Mouse (Mus musculus) right cerebral cortex, adult 2 months (tissue): ENCODE measurements at regions not wholly inside any gene's neighbourhood (a gene's known extent, or its start where the extent isn't known, plus 50 kb on each side); places are given as distances from the start of the nearest gene placed in this dataset.
A peak's percentile ranks its signal among the peaks of the same experiment; 100 is the strongest.

Source experiments
- DNase-seq, 2 experiments: peaks; one replicate each; pipeline ENCODE4 v3.0.0; 2021 to 2022; ENCODE audit warnings: low spot score in 2 of 2

DNA sequence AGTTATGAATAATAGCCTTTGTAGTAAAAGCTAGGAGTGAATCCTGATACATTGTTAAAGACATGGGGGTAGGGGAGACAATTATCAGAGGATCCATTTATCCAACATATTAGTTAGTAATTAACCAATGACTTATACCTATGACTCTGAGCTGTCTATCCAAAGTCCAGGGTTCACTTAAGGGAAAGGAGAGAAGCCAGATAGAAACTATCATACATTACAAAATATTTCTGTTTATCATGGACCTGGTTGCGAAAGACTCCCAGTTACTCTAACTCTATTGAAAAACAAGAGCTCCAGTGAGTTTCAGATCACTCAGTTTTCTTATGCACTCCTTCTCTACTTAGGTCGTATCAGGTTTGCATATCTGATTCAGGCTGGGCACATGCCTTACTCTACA is 749.3 kb downstream of the H2al1n start:
- DNase-seq: no peak

- peak; percentile 7 to 14 for DNase-seq
Observed at GRCm38 (mm10) chrX:15007023-15007422, 796.1 kb downstream of the H2al1n start.
